Mouse (Mus musculus) macrophage (primary cell): Measurements from ENCODE around the gene Schip1. TPM values are rescaled to one million over a fixed set of nuclear protein-coding genes. Genes with fewer than 3 reads are reported as not detected.

Experiments
- H3K27ac ChIP-seq: fragments of 350-480 bp; formaldehyde crosslinking; 2 replicates; pipeline ENCODE4 v1.9.0; 2021
- H3K36me3 ChIP-seq: fragments of 350-480 bp; formaldehyde crosslinking; 2 replicates; pipeline ENCODE4 v1.9.0; 2021; ENCODE audit errors: inconsistent target
- H3K4me3 ChIP-seq: fragments of 350-480 bp; formaldehyde crosslinking; 2 replicates; pipeline ENCODE4 v1.9.0; 2021; ENCODE audit errors: inconsistent target
- H3K79me2 ChIP-seq: fragments of 350-480 bp; formaldehyde crosslinking; 2 replicates; pipeline ENCODE4 v1.9.0; 2021; ENCODE audit errors: inconsistent target
- WGBS: methylation state at CpG from one replicate; pipeline ENCODE4 v1.1.7; 2026; ENCODE audit warnings: inconsistent platforms; ENCODE audit not compliant: missing documents; 5-methylcytosine and 5-hydroxymethylcytosine counted together
- polyA plus RNA-seq: library from polyadenylated mRNA; stranded (reverse); fragments of 250-400 nt; gene quantifications from 3 replicates; pipeline ENCODE4 v1.2.4, GENCODE M21; 2018; ENCODE audit warnings: inconsistent platforms

Gene Schip1
- polyA plus RNA-seq, 1 experiment from 2014 or later, result not detected

DNA sequence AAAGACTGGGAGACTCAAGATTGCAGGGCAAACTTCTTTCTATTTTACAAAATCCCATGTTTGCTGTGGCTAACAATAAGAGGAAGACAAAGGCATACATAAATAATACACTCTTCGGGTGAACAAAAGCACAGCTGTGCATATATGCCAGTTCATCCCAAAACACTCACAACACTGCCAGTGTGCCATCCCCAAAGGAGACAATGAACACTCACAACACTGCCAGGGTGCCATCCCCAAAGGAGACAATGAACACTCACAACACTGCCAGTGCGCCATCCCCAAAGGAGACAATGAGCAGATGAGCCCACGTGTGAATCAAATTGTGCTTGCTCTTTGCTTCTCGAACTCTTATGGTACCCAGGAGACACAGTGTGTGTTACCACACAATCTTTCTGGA lies 355.2 kb downstream of the Schip1 start:
- WGBS, result 88% methylated on average over 4 of the region's 4 CpGs
- Histone ChIP-seq H3K27ac (no peak overlapping the region), H3K4me3 (no peak overlapping the region), H3K79me2 (no peaks in the 10 kb centered on the region), H3K36me3 (no peaks in the 10 kb centered on the region)

DNA sequence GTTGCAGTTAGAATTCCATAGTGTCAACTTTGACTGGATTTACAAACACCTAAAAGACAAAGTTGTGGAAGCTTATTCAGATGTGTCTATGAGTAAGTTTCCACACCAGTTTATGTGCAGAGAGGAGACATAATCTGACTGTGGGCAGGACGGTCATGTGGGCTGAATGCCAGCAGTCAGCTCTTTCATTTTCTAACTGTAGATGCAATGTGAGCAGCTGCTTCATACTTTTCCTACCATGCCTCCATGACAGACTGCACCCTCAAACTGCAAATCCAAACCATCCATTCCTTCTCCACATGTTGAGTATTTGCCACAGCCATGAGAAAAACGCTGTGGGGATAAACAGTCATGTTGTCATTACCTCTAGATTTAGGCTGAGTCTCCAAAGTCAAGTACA lies 356.3 kb downstream of the Schip1 start:
- Histone ChIP-seq H3K4me3 (no peak overlapping the region), H3K36me3 (no peaks in the 10 kb centered on the region), H3K27ac (no peak overlapping the region), H3K79me2 (no peaks in the 10 kb centered on the region)
- 53% methylated on average over 2 of the region's 2 CpGs for WGBS

DNA sequence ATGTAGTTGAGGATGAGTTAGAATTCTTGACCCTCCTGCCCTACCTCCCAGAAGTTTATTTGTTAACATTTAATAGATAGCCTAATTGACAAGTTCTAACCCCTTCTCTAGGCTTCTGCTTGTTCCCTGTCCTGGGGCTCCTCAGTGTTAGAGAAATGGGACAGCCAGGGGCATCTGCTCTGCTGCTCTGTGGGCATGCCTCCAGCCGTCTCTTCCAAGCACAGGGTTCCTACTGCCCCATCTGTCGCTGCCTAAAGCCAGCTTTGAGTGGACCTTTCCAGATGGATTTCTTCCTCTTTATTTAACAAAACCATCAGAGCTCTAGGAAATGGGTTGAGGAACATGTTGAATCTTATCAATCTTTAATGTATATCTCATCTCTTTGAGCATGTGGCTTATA lies 357.2 kb downstream of the Schip1 start:
- 89% methylated on average over 2 of the region's 2 CpGs for WGBS
- Histone ChIP-seq H3K79me2 (no peaks in the 10 kb centered on the region), H3K4me3 (no peak overlapping the region), H3K27ac (no peak overlapping the region), H3K36me3 (no peaks in the 10 kb centered on the region)

DNA sequence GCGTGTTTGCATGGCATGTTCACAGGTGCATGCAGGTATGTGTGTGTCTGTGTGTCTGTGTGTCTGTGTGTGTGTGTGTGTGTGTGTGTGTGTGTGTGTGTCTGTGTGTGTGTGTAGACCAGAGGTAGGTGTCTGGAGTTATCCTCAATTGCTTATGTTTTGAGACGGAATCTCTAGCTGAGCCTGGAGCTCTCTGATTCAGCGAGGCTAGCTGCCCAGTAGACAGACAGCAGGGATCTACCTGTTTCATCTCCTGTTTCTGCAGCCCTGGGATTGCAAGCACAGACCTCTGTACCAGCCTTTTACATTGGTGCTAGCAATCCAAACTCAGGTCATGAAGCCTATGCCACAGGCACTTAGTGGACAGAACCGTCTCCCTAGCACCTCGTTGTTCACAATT lies 363.5 kb downstream of the Schip1 start:
- Histone ChIP-seq H3K27ac (no peak overlapping the region), H3K4me3 (no peak overlapping the region), H3K36me3 (no peaks in the 10 kb centered on the region), H3K79me2 (no peaks in the 10 kb centered on the region)
- 93% methylated on average over 5 of the region's 5 CpGs for WGBS

DNA sequence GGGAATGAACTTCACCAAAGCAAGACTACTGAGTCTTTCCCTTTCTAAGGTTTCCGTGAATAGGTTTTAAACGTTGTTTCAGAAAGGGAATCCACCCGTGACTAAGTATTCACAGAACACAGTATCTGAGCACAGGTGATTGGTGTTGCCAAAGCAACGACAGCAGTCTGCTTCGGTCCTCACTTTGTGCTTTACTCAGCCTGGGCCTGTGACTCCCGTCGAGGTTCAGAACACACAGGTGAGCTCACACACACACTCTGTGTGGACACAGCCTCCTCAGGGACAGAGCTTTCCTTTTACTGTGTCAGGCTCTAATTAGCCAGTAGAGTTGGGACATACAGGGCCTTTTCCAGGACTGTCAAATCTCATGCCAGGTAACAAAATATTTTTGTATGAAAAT lies 369.8 kb downstream of the Schip1 start:
- H3K27ac ChIP-seq, result no peak overlapping the region
- WGBS, result 85% methylated on average over 7 of the region's 7 CpGs
- H3K4me3 ChIP-seq, result no peak overlapping the region
- no peaks in the 10 kb centered on the region for H3K36me3 ChIP-seq
- H3K79me2 ChIP-seq, result no peaks in the 10 kb centered on the region

DNA sequence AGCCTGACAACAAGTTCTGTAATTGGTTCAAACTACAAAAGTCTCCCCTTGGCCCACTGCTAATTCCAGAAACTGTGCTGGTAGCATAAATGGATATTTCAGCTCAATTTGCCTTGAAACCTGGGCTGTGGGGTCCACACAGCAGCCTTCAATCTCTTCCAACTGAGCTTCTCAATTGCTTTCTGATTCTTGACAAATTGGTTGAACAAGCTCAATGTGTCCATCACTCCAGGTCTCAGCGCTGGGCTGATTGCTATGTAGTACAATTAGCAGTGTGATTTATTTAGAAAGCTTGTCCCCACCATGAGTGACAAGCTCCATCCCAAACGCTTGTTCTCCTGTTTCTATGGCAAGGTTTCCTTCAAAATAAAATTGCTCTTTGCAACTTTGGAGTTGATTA lies 370.3 kb downstream of the Schip1 start:
- H3K4me3 ChIP-seq, result no peak overlapping the region
- no peaks in the 10 kb centered on the region for H3K79me2 ChIP-seq
- 90% methylated on average over 2 of the region's 2 CpGs for WGBS
- no peak overlapping the region for H3K27ac ChIP-seq
- H3K36me3 ChIP-seq, result no peaks in the 10 kb centered on the region

DNA sequence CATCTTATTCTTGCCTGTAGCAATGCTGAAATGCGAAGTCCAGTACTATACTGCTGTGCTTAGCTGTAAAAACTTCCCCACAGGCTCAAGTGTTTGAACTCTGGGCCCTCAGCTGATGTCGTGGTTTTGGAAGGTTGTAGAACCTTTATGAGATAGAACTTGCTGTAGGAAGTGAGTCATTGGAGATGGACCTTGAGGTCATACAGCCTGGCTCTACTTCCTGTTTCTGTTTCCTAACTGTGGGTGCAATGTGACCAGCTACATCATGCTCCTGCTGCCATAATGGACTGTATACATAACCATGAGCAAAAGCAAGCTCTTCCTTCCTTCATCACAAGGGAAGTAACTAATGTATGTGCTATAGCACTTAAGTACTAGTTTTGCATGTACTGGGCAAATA lies 383.9 kb downstream of the Schip1 start:
- H3K4me3 ChIP-seq, result no peak overlapping the region
- WGBS, result 73% methylated on average over 2 of the region's 2 CpGs

DNA sequence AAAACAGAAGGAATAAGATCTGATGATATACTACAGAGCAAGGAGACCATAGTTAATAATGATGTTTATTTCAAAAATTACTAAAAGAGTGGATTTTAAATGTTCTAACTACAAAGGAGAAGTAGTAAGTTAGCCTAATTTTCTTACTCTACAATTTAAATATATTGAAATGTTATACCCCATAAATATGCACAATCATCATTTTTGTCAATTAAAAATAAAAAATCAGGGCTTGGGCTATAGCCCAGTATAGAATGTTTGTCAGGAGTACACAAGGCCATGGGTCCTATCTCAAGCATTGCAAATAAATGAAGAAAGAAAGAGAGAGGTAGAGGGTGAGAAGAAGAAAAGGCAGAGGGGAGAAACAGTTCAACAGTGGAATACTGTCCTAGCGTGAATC lies 387.0 kb downstream of the Schip1 start:
- no peak overlapping the region for H3K27ac ChIP-seq
- no peaks in the 10 kb centered on the region for H3K36me3 ChIP-seq
- no peak overlapping the region for H3K4me3 ChIP-seq
- WGBS, result 93% methylated on average over 1 of the region's 1 CpGs
- no peaks in the 10 kb centered on the region for H3K79me2 ChIP-seq

More for the DNA sequence above, 383.9 kb downstream of the Schip1 start:
- H3K27ac ChIP-seq, result no peak overlapping the region
- no peaks in the 10 kb centered on the region for H3K36me3 ChIP-seq
- no peaks in the 10 kb centered on the region for H3K79me2 ChIP-seq

DNA sequence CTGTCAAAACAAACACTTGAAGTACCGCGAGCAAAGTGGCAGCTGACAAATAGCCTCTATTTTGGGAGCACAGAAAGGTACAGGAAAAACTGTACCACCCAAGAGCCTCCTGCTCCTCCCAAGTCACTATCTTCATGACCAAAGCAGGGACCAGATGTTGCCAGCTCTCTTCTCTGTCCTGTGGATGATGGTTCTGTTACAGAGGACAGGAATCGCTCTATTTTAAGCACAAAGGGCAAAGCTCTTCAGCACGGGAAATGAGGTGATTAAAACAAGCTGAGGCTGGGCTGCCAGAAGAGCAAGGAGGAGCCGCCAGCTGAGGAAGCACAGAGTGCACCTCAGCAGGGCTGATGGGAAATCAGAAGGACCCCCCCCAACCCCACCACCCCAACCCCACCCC lies 388.7 kb downstream of the Schip1 start:
- Histone ChIP-seq H3K4me3 (no peak overlapping the region), H3K27ac (no peak overlapping the region), H3K79me2 (no peaks in the 10 kb centered on the region), H3K36me3 (no peaks in the 10 kb centered on the region)
- WGBS, result 14% methylated on average over 5 of the region's 5 CpGs

DNA sequence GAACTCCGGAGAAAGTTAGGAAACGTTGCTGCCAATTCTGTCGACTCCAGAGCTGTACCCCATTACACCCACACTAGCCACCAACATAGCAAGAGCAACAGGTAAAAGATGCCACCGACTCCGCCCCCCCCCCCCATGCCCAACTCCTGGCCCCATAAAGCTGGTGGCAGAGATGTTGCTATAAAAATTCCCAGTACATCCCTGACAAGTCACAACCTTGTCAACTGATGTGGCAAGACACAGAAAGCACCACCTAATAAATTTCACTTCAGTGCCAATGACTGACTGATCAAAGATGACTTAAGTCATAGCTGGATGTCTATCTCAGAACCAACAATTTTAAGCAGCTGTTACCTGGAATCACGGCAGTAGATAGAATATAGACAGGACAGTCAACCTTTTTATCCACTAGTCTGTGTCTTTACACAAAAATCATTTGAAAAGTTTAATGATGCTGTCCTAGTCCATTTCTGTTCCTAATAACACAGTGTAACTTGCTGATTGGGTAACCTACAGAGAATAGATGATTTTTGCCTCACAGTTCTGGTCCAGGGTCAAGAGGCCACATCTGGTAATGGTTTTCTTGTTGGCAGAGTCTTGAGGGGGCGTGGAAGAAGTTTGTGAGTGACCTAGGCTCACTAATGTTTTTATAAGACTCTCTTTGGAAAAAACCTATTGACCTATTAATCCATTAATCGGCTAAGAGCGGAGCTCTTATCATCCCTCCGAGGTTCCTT lies 389.3 kb downstream of the Schip1 start:
- Histone ChIP-seq H3K4me3 (no peak overlapping the region), H3K27ac (no peak overlapping the region), H3K79me2 (no peaks in the 10 kb centered on the region), H3K36me3 (no peaks in the 10 kb centered on the region)
- 82% methylated on average over 8 of the region's 10 CpGs for WGBS

DNA sequence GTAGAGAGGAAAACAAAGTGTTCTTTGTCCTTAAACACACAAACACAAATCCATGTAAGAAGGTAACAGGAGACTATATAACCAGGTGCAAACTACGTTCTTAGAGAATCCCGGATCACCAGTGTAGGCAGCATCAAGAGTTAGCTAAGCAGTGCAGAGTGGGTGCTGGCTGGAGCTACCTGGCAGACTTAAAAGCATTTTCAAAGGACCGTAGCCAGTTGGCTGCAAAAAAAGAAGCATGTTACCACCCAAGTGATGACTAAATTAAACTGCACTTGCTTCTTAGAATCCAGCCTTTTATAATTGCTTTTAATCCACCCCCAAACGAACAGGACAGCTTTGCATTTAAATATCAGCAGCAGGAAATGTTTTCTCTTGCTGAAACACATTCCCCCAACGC lies 402.0 kb downstream of the Schip1 start:
- Histone ChIP-seq H3K79me2 (no peaks in the 10 kb centered on the region), H3K36me3 (no peaks in the 10 kb centered on the region), H3K27ac (no peak overlapping the region), H3K4me3 (no peak overlapping the region)
- 72% methylated on average over 5 of the region's 5 CpGs for WGBS

DNA sequence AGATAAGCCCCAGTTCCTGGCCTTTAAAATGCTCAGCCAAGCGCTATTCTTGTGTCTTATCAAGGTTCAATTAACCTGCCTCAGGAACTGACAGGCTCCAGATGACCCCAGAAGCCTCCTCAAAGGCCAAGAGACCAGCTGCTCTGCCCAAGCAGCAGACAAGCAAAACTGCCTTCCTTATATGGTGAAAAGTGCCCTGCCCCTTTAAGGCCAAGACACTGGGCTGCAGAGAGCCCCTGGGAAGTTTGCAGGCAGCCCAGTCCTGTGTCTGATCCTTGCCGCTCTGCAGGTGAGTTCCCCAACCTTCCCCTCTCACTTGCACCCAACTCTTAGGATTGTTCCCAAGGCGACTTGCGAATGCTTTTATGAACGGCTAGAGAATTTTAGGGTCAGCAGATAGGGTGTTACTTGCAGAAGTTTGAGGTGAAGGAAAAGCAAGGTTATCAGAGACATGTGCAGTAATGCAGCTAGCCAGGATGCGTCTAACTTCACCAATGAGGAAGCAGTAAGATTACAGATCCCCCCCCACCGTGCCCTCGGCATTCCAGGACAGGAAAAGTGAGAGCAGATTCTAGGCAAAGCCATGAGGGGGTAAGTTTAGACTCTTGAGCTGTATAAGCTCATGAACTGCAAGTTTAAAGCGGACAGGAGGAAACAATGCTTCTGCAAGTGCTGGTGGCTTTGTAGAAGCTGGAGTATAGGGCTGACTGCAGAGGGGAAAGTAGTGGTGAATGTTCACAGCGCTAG lies 403.5 kb downstream of the Schip1 start:
- Histone ChIP-seq H3K4me3 (no peak overlapping the region), H3K27ac (no peak overlapping the region), H3K36me3 (no peaks in the 10 kb centered on the region), H3K79me2 (no peaks in the 10 kb centered on the region)
- 24% methylated on average over 10 of the region's 10 CpGs for WGBS

DNA sequence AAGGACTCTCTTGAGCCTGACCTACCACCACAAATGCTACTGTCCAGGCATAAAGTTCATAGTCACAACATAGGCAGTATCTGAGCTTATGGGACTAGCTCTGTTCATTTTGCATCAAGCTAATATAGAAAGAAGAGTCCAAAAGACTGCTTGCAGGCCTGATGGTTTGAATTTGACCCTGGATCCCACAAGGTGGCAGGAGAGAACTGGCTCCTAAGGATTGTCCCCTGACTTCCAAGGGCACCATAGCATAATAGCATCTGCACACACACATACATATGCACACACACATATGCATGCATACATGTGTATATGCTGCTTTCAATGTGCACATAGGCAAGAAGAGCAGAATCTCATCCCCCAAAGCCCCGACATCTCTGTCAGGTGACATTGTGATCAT lies 405.0 kb downstream of the Schip1 start:
- H3K36me3 ChIP-seq, result no peaks in the 10 kb centered on the region
- 89% methylated on average over 1 of the region's 1 CpGs for WGBS
- H3K79me2 ChIP-seq, result no peaks in the 10 kb centered on the region
- H3K4me3 ChIP-seq, result no peak overlapping the region
- no peak overlapping the region for H3K27ac ChIP-seq

DNA sequence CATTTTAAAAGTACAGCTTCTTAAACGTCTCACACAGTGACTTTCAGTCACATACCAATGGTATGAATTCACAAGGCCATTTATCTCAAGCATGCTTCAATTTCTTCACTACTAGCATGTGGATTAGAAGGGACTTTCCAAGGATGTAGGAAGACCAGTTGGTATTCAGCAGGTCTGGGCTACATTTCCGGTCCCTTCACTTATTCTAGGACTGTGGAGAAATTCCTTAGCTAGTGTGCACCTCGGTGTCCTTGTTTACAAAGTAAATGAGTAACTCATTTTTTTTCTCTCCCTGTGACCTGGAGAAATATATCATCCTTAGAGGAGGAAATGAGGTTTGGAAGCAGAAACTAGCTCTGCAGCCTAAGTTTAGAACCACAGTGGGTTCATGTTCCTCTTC lies 405.5 kb downstream of the Schip1 start:
- no peak overlapping the region for H3K4me3 ChIP-seq
- no peaks in the 10 kb centered on the region for H3K36me3 ChIP-seq
- H3K79me2 ChIP-seq, result no peaks in the 10 kb centered on the region
- 66% methylated on average over 3 of the region's 3 CpGs for WGBS
- no peak overlapping the region for H3K27ac ChIP-seq

DNA sequence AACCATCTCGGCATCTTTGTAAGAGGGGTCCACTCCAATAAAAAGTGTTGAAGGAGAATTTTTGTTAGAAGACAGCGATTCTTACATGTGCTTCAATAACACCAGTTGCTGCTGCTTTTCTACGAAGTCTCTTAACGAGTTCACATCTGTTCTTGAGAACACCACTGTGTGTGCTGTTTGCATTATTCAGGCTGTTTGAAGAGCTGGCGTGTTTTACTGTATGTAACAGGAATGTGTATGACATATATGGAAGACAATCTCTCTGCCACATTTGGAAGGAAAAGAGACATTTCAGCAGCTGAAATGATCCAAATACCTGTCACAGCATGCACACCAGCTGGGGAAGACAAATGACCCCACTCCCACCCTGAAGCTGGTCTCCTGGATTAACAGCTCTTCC lies 406.0 kb downstream of the Schip1 start:
- WGBS, result 85% methylated on average over 5 of the region's 5 CpGs
- H3K4me3 ChIP-seq, result no peak overlapping the region
- no peak overlapping the region for H3K27ac ChIP-seq
- no peaks in the 10 kb centered on the region for H3K36me3 ChIP-seq
- no peaks in the 10 kb centered on the region for H3K79me2 ChIP-seq
